Mouse (Mus musculus) CH12F3 (cell line): Measurements from ENCODE around the gene Arid5b.

Source experiments
- in situ Hi-C: fragments of 300-500 bp; cut with MboI; formaldehyde crosslinking; loops from 2 replicates; pipeline ENCODE4 v1.14.3; 2020; ENCODE audit warnings: low sequenced_read_pairs

The Arid5b gene

DNA sequence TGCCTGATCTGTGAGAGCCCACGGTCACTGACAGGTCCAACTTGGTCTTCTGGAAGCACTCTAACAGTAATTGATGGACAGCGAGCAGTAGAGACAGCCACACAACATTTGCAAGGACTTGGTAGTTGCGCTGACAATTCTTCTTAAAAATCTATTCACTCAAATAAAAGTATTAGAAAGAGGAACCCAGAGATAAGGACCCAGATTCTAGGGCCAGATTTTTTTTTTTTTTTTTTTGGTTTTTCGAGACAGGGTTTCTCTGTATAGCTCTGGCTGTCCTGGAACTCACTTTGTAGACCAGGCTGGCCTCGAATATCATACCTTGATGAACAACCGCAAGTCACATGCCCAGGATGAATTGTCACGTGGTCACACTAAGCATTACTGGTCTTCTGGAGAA is 137.0 kb downstream of the Arid5b start:
- in situ Hi-C loops: loop anchor here (10.0 to 25.0 kb wide), 2 partner anchors 137 to 279 kb away; no protein-coding TSS in a partner anchor

DNA sequence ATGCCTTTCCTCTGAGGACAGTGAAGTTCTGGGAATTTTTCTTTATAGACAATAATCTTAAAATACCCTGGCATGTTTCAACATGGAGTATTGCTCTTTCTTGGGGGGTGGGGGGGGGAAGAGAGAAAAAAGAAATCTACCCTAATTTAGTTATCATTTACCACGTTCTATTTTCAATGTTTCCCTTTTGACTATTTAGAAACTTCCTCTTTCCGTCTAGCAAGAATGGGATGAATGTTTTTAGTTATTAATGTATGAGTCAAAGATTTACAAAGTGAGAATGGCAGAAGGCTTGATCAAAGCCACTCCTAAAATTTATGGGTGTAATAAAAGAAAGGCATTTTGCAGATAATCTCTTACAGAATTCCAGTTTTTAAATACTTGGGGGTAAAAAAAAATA is 137.7 kb downstream of the Arid5b start:
- in situ Hi-C loops: loop anchor here (10.0 to 25.0 kb wide), 2 partner anchors 136 to 279 kb away; no protein-coding TSS in a partner anchor

DNA sequence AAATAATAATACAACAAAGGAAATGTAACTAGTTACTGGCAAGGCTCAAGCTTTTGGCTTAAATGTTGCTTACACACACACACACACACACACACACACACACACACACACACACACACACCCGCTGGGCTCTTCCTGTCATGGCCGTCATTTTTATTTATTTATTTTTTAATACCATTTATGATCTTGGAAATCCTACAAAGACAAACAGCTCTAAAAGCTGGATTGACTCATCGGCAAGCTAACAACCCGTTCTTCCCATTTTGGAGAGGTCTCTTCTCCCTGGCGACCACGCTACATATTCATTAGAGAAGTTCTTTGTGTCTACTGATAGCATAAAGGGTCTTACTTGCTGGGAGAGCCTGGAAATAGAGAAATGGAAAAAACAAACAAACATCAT is 138.2 kb downstream of the Arid5b start:
- in situ Hi-C loops: loop anchor here (10.0 to 25.0 kb wide), 2 partner anchors 136 to 278 kb away; no protein-coding TSS in a partner anchor

DNA sequence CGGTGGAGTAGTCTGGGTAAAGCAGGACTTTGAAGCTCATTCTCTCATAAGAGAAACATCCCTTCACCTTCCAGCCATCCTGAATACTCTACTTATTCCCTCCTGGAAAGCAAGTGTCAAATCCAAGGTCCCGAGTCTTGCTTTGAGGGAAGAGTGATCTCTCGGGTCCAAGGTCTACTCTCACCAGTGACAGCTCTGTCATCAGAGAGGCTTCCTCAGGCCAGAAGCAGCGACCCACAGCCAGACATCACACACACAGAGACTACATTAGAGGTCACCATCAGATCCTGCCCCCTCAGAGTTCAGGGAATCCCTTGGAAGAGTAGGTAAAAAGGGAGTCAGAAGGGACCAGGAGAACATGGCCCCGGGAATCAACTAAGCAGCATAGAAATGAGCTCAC is 140.4 kb downstream of the Arid5b start:
- in situ Hi-C loops: loop anchor here (25.0 kb wide), 1 partner anchor 276 kb away; no protein-coding TSS in a partner anchor

DNA sequence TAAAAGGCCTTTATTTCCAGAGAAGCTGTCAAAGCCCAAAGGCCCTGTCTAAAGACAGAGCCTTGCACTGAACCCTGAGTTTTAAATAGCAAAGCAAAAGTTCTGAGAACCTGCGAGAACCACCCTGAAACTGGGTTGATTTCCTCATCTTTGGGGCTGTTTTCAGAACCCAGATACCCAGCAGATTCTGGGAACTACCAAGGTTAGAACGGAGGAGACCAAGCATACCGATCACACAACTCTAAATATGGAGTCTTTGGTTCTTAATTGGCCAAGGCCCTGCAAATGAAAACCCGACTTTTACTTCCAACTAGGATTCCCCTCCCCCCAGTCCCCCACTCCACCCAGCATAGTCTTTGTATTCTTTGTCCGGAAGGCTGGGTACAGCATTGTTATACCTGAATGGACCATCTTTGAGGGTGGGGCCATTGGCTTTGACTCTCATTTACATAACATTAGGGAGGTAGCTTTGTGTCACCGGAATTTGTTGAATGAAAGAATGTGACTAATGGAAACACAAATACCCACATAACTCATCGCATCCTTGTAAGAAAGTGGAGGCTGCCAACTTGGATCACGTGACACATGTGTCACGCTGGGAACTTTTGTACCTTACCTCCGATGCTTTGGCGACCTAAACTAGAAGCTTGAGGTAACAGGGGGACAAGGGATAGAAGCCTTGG is 141.2 kb downstream of the Arid5b start:
- in situ Hi-C loops: loop anchor here (25.0 kb wide), 1 partner anchor 275 kb away; no protein-coding TSS in a partner anchor

DNA sequence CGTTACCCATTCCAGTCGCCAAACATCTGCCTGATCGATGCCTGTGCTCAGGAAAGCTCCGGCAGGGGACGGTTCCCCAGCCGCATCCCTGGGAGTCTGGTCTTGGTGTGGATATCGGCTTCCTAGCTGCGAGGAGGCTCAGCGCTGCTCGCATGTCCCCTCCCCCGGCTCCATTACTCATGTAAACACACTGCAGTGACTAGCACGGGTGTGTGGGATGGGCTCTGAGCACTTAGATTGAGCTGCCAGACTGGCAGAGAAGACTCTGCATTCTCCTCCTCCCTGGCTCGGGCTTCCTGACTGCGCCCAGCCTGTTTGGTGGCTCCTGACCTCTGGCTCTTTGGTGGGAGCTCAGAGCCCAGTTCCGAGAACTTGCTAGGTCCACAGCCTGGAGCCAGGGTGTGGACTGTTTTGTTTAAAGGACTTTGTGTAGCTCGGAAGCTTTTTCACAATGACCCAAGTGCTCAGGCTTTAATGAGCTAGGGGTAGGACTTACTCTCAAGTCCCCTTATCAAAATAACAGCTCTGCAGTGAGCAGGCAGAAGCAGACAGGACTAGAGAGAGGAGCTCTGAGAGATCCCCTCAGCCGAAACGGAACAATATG is 142.0 kb downstream of the Arid5b start:
- in situ Hi-C loops: loop anchor here (25.0 kb wide), 1 partner anchor 274 kb away; no protein-coding TSS in a partner anchor

DNA sequence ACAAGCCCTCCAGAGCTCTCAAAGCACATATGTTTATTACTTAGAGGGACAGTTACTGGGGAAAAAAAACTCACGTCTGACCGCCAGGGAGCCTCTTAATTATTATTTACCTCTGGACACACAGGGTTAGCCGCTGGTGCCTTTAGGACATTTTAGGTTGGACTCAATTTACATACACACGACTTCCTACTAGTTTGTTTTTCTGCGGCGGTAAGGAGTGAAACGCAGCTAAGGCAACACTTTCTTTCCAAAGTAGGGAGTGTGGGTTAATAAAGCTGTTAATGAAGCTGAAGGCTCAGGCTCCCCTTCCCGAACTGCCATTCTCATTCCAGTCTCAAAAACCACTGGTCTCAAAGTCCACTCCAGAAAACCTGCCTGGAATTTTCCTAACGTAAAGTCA is 142.5 kb downstream of the Arid5b start:
- in situ Hi-C loops: loop anchor here (25.0 kb wide), 1 partner anchor 274 kb away; no protein-coding TSS in a partner anchor

DNA sequence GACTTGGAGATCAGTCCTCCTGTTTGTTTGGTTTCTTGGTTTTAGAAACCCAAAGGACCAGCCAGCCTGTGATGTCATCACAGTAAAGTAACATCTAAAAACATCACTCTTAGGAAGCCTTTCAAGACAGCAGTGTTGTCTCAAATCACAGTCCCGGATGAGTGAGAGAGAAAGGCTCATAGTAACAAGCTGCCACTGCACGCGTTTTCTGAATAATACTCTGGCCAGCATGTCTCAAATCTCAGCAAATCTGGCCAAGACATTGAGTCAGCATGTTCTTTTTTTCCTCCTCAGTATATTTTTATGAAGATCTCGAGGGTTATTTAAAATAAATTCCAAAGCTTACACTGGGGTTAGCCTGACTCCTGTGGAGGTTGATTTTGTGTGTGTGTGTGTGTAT is 143.1 kb downstream of the Arid5b start:
- in situ Hi-C loops: loop anchor here (25.0 kb wide), 1 partner anchor 273 kb away; no protein-coding TSS in a partner anchor

DNA sequence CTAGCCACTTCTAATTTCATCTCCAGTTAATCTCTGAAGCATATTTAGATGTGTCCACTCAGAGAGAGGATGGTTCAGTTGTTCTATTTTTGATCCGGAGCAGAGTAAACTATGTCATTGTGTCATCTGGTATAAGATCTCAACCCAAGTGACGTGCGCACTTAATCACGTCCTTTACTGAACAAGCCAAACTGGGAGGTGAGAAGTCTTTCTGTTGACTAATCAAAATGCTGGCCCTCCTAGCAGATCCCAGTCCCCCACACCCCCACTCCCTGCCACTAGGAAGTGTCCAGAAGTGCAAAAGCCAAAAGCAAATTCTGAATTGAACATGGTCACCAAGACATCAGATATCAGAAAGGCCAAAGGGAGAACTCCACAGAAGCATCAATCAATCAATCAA is 144.0 kb downstream of the Arid5b start:
- in situ Hi-C loops: loop anchor here (25.0 kb wide), 1 partner anchor 272 kb away; no protein-coding TSS in a partner anchor

DNA sequence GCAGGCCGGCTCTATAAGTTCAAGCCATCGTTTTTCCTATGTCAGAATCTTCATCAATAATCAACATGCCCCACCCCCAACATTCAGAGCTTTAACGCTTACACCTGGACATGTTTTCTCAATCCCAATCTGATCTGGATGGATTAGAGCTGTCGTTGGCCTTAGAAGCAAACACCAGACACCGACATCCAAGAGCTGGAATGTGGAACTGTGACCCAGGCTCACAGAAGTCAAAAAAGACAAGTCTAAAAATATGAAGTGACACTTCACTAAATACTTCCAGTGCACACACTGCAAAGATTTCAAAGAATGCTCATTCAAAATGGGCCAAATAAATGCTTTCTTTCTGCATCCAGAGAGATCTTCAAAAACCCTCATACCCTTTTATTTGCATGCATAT is 144.5 kb downstream of the Arid5b start:
- in situ Hi-C loops: loop anchor here (25.0 kb wide), 1 partner anchor 272 kb away; no protein-coding TSS in a partner anchor

DNA sequence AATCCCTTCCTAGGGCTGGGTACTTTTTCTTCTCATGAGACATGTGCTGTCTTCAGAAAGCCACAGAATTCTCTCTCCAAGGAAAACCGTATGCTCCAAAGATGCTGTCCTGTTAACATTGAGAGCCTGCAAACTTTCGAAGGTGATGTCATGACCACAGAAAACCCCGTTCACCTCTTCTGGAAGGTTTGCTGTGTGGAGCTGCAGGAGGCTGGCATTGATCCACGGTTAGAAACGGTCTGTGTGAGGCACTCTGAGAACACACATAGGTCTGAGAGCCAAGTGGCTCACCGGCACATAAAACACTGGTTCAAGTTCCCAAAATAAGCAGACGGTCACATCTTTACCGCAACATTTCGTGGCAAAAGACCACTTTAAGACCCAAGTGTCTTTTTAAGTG is 145.9 kb downstream of the Arid5b start:
- in situ Hi-C loops: loop anchor here (25.0 kb wide), 1 partner anchor 270 kb away; no protein-coding TSS in a partner anchor

DNA sequence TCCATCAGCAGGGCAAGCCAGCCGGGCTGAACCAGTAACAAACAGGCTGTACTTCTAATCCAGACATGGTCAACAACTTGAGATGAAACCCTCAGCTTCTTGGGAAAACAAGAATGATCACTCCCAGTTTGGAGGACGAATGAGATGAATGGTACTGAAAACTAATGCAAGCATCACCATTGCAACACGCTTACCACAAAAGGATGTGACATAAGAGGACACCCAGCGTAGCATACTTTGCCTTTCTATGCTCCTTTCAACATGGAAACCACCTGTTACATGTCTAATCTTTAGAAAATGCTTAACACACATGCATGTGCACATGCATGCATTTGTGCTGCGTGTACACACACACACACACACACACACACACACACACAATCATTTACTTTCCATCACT is 146.4 kb downstream of the Arid5b start:
- in situ Hi-C loops: loop anchor here (25.0 kb wide), 1 partner anchor 270 kb away; no protein-coding TSS in a partner anchor

DNA sequence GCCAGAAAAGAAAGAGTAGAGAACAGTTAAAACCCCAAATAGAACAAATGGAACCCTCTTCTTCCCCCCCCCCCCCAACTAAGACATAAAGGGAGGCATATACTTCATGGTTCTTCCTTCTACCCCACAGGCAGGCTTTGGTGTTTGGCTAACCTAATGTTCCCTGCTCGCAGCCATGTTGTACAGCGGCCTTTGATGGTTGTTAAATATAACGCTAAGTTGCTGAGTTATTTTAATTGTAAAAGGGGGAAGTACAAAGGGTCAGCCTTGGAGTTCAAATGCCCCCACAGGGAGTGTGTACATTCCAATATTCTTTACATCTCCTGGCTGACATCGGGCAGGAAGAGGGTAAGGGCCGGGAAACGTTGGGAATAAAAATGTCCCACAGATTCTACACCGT is 148.9 kb downstream of the Arid5b start:
- in situ Hi-C loops: loop anchor here (25.0 kb wide), 1 partner anchor 267 kb away; no protein-coding TSS in a partner anchor

DNA sequence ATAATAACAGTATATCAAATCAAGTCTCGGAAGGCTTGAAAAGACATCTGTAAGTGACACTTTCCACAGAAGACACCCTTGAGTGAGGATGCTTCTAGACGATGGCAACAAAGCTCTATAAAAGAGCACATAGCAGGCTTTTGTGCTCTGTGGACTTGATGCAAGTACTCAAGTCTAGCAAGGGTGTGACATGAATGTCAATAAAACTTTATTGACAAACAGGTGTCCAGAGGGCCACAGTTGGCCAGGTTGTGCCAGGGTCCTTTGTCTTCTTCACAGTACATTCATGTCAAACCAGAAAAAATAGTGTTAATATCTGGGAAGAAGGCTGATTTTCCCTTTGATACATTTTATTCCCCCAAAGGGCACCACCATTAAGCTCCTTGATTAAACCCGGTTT is 149.5 kb downstream of the Arid5b start:
- in situ Hi-C loops: loop anchor here (25.0 kb wide), 1 partner anchor 267 kb away; no protein-coding TSS in a partner anchor

DNA sequence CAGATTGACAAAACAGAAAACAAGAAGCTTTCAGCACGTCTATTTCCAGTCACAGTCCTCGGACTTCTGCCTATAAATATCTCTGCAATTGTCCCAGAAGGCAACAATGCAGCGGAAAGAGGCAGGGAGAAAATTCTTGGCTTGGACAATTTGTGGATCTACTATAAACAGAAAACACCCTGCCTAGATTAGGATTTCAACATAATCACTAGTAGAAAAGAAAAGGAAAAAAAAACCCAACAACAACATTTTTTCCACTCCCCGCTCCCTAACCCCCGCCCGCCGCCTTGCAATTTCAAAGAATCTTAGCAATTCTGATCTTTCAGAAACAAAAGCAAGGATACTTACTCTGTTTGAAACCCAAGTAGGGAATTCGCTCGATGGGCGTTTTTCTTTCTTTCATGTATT is 150.1 kb downstream of the Arid5b start:
- in situ Hi-C loops: loop anchor here (25.0 kb wide), 1 partner anchor 266 kb away; no protein-coding TSS in a partner anchor

DNA sequence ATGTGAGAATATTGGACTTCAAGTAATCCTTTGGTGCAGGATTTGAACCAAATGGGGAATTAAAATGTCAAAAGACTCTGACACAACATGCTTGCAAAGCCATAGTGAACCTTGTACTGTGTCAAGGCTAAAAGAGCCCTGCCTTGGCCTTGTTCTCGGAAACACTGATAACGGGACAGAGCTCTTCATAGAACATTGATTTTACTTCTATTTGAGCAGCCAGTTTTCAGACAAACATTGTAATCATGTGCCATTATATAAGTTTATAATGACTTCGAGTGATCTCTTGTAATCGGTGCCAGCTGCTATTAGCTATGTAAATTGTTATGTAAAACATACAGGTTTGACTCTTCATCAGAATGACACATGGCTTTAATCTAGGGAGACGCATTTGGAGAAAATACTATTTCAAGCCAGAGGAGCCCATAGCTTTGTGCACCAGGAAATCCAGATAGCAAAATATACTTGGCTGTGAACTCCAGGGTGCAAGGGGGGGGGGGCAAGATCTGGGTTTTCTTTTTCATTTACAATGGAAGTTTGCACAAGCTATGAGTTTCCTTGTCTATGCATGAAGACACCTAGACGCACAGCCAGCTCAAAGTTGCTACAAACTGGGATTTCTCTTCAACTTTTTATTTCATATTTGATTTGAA is 150.8 kb downstream of the Arid5b start:
- in situ Hi-C loops: loop anchor here (25.0 kb wide), 1 partner anchor 265 kb away; no protein-coding TSS in a partner anchor

DNA sequence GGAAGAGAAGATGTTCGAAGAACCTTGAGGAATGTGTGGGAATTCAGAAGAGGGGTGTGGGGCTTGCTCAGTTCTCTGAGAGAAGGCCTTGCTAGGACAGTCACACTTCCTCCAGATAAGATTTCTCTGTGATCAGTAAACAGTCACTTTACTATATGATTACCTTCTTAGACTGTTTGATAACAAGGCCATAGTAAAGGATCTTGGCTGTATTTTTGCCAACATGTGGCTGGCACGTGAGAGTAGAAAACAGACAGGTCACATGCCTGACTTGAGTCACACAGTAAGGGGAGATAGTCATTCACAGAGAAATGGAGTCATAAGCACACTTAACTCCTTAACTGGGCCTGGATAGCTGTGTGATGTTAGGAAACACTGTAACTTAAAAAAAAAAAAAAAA is 151.4 kb downstream of the Arid5b start:
- in situ Hi-C loops: loop anchor here (25.0 kb wide), 1 partner anchor 265 kb away; no protein-coding TSS in a partner anchor

DNA sequence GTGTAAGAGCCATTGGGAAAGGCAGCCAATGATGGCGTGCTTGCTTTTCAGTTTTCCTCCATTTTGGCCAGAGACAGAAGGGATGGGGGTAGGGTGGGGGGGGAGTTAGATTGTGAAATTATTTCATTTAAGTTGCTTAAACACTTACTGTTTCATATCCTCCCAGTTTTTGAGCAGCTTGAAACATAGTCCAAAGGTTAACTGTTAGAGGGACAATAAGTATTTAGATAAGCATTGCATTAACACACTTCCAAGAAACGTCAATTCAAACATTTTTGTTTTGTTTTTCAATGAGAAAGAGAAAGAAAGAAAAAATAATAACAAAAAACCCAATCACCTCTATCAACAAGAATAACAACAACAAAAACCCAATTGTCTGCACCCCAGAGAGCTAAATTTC is 152.0 kb downstream of the Arid5b start:
- in situ Hi-C loops: loop anchor here (25.0 kb wide), 1 partner anchor 264 kb away; no protein-coding TSS in a partner anchor

DNA sequence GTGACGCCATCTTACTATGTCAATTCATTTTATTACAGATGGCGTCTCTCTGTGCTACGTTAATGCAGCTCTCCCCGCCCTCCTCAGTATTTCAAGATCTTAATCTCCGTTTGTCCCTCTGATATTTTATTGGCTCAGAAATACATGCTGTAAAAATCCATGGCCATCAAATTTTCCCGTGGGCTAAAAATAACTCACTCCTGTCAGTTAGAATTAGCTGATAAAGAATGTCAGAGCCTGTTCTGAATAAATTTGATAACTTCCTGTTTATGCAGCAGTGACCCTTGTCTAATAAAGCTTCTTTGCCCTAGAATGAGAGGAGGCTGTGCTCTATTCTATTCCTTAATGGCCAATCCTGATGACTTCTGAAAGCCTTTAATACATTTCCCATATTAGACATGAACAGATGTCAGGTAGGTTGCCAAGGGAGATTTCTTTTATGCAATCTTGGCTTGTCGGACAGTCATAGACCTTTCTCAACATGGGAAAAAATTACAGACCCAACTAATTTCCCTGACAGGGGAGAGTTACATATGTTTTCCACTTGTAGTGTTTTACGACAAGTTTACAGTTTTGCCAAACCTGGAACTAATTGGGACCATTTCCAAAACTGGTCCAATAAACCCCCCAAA is 152.5 kb downstream of the Arid5b start:
- in situ Hi-C loops: loop anchor here (25.0 kb wide), 1 partner anchor 264 kb away; no protein-coding TSS in a partner anchor

DNA sequence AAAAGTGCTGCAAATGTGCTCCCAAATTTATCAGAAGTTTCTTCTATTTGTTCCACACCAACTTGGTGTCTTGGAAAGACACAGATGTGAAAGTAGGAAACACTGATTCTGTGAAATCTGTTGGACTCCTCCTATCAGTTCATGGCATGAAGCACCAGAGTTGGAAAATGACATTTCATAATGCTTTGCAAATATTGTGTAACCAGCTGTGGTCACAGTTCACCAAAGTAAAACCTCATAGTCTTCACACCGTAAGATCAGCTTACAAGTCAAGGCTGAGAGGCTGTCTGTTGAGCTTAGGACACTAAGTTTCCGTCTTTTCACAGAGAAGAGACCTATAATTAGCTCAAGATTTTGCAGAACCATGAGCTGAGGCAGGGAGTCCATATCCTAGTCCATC is 153.6 kb downstream of the Arid5b start:
- in situ Hi-C loops: loop anchor here (25.0 kb wide), 1 partner anchor 263 kb away; no protein-coding TSS in a partner anchor
